Mouse (Mus musculus): ENCODE measurements around the gene Hdac9. TPM values are rescaled to one million over a fixed set of nuclear protein-coding genes. Genes with fewer than 3 reads are reported as not detected.

Hdac9 gene
- total and polyA plus RNA-seq, 2 experiments from 2014 or later: 15.6 to 15.7 TPM

DNA sequence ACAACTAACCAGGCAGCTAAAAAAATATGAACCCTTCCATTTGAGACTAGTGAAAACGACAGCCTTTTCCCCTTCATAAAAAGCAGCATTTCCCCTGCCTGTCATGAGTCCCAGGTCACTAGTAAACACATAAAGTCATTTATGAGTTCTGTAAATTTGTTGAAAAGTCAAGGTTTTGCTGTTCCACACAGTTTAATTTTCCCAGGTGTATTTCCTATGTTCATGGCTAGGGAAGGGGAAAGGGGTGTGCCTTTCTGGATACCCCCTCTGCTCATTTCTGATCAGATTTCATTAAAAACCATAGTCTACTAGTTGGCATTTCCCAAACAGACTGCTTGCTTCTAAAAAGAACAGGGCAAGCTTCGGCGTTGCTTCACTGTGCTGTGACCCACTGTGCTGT lies 509.8 kb downstream of the Hdac9 start:
- no peak for ATAC-seq (ENCODE audit: insufficient read depth, low read depth)
- DNase-seq (ENCODE audit: low spot score): no peak
- WGBS: 88% methylated on average over 3 of the region's 3 CpGs
- TF ChIP-seq CTCF (IDR thresholded peaks at IDR 0.05; ENCODE audit: low read depth) (no peak), EP300 (IDR thresholded peaks at IDR 0.05; ENCODE audit: low read depth) (no peak)
- Histone ChIP-seq H3K27ac (ENCODE audit: low read depth) (no peak overlapping the region), H3K9ac (replicated peaks; ENCODE audit: low read depth, low read length) (no peak overlapping the region), H3K4me2 (ENCODE audit: low read depth, low read length) (no peak overlapping the region), H3K9me3 (replicated peaks; ENCODE audit: control insufficient read depth, low read length) (no peaks in the 10 kb centered on the region), H3K36me3 (replicated peaks; ENCODE audit: control insufficient read depth, insufficient read depth, low read length) (peaks cover 35% of the 10 kb centered on the region), H3K4me3 (ENCODE audit: low read depth, low read length) (no peak overlapping the region), H3K27me3 (ENCODE audit: control insufficient read depth, insufficient read depth, low read length) (no peaks in the 10 kb centered on the region), H3K4me1 (ENCODE audit: control insufficient read depth, insufficient read depth) (no peaks in the 10 kb centered on the region)

GRCm38 (mm10) chr12:34402065-34402464 lies 514.8 kb downstream of the Hdac9 start:
- no peak overlapping the region for H3K27ac ChIP-seq (ENCODE audit: low read depth)
- TF ChIP-seq EP300 (IDR thresholded peaks at IDR 0.05; ENCODE audit: low read depth) (no peak), CTCF (IDR thresholded peaks at IDR 0.05; ENCODE audit: low read depth) (no peak)
- no peaks in the 10 kb centered on the region for H3K9me3 ChIP-seq (replicated peaks; ENCODE audit: control insufficient read depth, low read length)
- no peak overlapping the region for H3K4me2 ChIP-seq (ENCODE audit: low read depth, low read length)
- WGBS: 90% methylated on average over 7 of the region's 7 CpGs
- H3K9ac ChIP-seq (replicated peaks; ENCODE audit: low read depth, low read length): no peak overlapping the region
- no peaks in the 10 kb centered on the region for H3K27me3 ChIP-seq (ENCODE audit: control insufficient read depth, insufficient read depth, low read length)
- no peak overlapping the region for H3K4me3 ChIP-seq (ENCODE audit: low read depth, low read length)
- no peaks in the 10 kb centered on the region for H3K4me1 ChIP-seq (ENCODE audit: control insufficient read depth, insufficient read depth)
- peaks cover 35% of the 10 kb centered on the region for H3K36me3 ChIP-seq (replicated peaks; ENCODE audit: control insufficient read depth, insufficient read depth, low read length)
- DNase-seq (ENCODE audit: low spot score) (no peak), ATAC-seq (ENCODE audit: insufficient read depth, low read depth) (no peak)

DNA sequence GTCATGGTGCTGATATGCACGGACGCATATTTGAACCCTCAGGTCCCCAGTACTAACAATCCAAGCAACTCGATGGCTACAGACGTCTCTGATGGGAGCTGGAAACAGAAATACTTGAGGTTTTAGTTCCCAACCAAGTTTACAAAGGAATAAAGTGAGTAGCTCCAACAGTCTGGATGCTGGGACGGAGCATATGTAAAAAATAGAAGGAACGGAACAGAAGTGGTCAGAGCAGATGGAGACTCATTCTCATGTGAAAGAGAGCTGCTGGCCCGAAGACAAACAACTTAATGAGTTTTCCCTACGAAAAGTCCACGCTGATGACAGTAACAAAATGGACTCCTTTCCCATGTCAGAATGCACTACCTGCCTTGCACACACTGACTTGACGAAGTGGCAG lies 518.3 kb downstream of the Hdac9 start:
- 91% methylated on average over 10 of the region's 10 CpGs for WGBS
- H3K4me2 ChIP-seq (ENCODE audit: low read depth, low read length): no peak overlapping the region

DNA sequence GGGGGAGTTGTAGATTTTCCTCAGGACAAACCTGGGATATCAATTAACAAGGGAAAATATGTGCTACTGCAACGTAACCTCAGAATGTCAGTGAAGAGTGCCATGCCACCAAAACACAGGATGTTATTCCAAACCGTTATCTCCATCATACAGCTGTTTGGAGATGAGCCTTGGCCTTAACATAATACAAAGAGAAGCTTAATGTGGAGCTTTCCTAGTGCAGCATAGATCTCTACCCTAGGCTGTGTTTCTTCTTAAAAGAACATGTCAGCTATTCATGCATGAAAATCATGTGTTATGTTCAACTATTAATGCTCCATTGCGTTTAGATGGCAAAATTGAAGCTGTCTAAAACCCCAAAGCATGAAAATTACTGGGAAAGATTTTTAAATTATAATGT lies 522.6 kb downstream of the Hdac9 start:
- DNase-seq (ENCODE audit: low spot score): peak; percentile 8
- H3K4me3 ChIP-seq (ENCODE audit: low read depth, low read length): no peak overlapping the region
- no peaks in the 10 kb centered on the region for H3K4me1 ChIP-seq (ENCODE audit: control insufficient read depth, insufficient read depth)
- peaks cover 27% of the 10 kb centered on the region for H3K36me3 ChIP-seq (replicated peaks; ENCODE audit: control insufficient read depth, insufficient read depth, low read length)
- H3K27ac ChIP-seq (ENCODE audit: low read depth): no peak overlapping the region
- H3K4me2 ChIP-seq (ENCODE audit: low read depth, low read length): no peak overlapping the region
- no peak for TF ChIP-seq CTCF (IDR thresholded peaks at IDR 0.05; ENCODE audit: low read depth)
- TF ChIP-seq EP300 (IDR thresholded peaks at IDR 0.05; ENCODE audit: low read depth): no peak
- no peak overlapping the region for H3K9ac ChIP-seq (replicated peaks; ENCODE audit: low read depth, low read length)
- H3K9me3 ChIP-seq (replicated peaks; ENCODE audit: control insufficient read depth, low read length): no peaks in the 10 kb centered on the region
- no peaks in the 10 kb centered on the region for H3K27me3 ChIP-seq (ENCODE audit: control insufficient read depth, insufficient read depth, low read length)
- WGBS: 67% methylated on average over 3 of the region's 3 CpGs
- ATAC-seq (ENCODE audit: insufficient read depth, low read depth): no peak

More for the DNA sequence above, 518.3 kb downstream of the Hdac9 start:
- TF ChIP-seq EP300 (IDR thresholded peaks at IDR 0.05; ENCODE audit: low read depth) (no peak), CTCF (IDR thresholded peaks at IDR 0.05; ENCODE audit: low read depth) (no peak)
- H3K9me3 ChIP-seq (replicated peaks; ENCODE audit: control insufficient read depth, low read length): no peaks in the 10 kb centered on the region
- no peaks in the 10 kb centered on the region for H3K4me1 ChIP-seq (ENCODE audit: control insufficient read depth, insufficient read depth)
- H3K4me3 ChIP-seq (ENCODE audit: low read depth, low read length): no peak overlapping the region
- H3K27me3 ChIP-seq (ENCODE audit: control insufficient read depth, insufficient read depth, low read length): no peaks in the 10 kb centered on the region
- H3K36me3 ChIP-seq (replicated peaks; ENCODE audit: control insufficient read depth, insufficient read depth, low read length): peaks cover 35% of the 10 kb centered on the region
- H3K27ac ChIP-seq (ENCODE audit: low read depth): no peak overlapping the region
- no peak for ATAC-seq (ENCODE audit: insufficient read depth, low read depth)
- no peak for DNase-seq (ENCODE audit: low spot score)
- H3K9ac ChIP-seq (replicated peaks; ENCODE audit: low read depth, low read length): no peak overlapping the region

DNA sequence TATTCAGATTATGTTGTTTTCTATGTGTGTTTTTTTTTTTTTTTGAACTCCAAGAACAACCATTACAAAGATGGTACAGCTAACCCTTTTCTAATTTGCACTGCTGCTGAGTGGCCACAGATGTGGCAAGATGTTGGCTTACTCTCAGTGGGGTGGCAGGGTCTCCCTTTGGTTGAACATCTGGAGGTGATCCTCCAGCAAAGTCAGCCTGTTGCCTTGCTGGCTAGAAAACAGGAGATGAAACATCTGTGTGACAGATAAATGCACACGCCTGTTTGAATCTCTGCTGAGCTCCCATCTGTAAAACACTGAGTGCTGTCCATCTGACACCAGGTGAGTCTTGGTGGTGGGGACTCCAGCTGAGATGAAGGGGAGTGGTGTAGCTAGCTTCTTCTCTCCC lies 537.2 kb downstream of the Hdac9 start:
- no peak for TF ChIP-seq EP300 (IDR thresholded peaks at IDR 0.05; ENCODE audit: low read depth)
- no peak for TF ChIP-seq CTCF (IDR thresholded peaks at IDR 0.05; ENCODE audit: low read depth)
- Histone ChIP-seq H3K4me1 (ENCODE audit: control insufficient read depth, insufficient read depth) (no peaks in the 10 kb centered on the region), H3K4me2 (ENCODE audit: low read depth, low read length) (no peak overlapping the region), H3K9me3 (replicated peaks; ENCODE audit: control insufficient read depth, low read length) (no peaks in the 10 kb centered on the region), H3K27ac (ENCODE audit: low read depth) (no peak overlapping the region), H3K27me3 (ENCODE audit: control insufficient read depth, insufficient read depth, low read length) (no peaks in the 10 kb centered on the region), H3K9ac (replicated peaks; ENCODE audit: low read depth, low read length) (no peak overlapping the region), H3K4me3 (ENCODE audit: low read depth, low read length) (no peak overlapping the region), H3K36me3 (replicated peaks; ENCODE audit: control insufficient read depth, insufficient read depth, low read length) (0 out of 2 replicates have a peak, but pooled peaks cover 18% of the 10 kb centered on the region)
- ATAC-seq (ENCODE audit: insufficient read depth, low read depth) (no peak), DNase-seq (ENCODE audit: low spot score) (no peak)
- WGBS: 84% methylated on average over 1 of the region's 1 CpGs

DNA sequence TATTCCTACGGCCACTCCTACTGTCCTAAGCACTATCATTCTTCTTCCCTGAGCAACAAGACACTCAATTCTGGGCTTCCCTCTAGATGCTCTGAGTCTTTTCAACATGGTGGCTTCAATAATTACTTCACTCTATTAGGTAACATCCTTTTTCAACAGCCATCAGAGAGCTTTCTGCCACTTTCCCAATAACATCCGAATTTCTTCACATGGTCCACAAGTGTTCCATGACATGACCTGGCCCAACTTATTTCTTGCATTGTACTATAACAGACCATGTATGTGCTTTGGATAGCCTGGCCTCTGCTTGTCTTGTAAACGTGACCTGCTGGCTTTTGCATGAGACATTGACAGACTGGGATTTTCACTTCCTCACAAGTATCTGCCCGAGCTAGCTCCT lies 538.3 kb downstream of the Hdac9 start:
- Histone ChIP-seq H3K4me3 (ENCODE audit: low read depth, low read length) (no peak overlapping the region), H3K4me1 (ENCODE audit: control insufficient read depth, insufficient read depth) (no peaks in the 10 kb centered on the region), H3K27ac (ENCODE audit: low read depth) (no peak overlapping the region), H3K9me3 (replicated peaks; ENCODE audit: control insufficient read depth, low read length) (no peaks in the 10 kb centered on the region), H3K36me3 (replicated peaks; ENCODE audit: control insufficient read depth, insufficient read depth, low read length) (0 out of 2 replicates have a peak, but pooled peaks cover 18% of the 10 kb centered on the region), H3K27me3 (ENCODE audit: control insufficient read depth, insufficient read depth, low read length) (no peaks in the 10 kb centered on the region), H3K4me2 (ENCODE audit: low read depth, low read length) (no peak overlapping the region), H3K9ac (replicated peaks; ENCODE audit: low read depth, low read length) (no peak overlapping the region)
- DNase-seq (ENCODE audit: low spot score) (no peak), ATAC-seq (ENCODE audit: insufficient read depth, low read depth) (no peak)
- no peak for TF ChIP-seq EP300 (IDR thresholded peaks at IDR 0.05; ENCODE audit: low read depth)
- TF ChIP-seq CTCF (IDR thresholded peaks at IDR 0.05; ENCODE audit: low read depth): no peak
- WGBS: 88% methylated on average over 4 of the region's 4 CpGs
